Mouse (Mus musculus) hindbrain, embryonic 12.5 days (tissue): ENCODE results near the gene Gpr146. TPM values are rescaled to one million over a fixed set of nuclear protein-coding genes. Genes with fewer than 3 reads are reported as not detected.

Source experiments
- ATAC-seq: fragments of 200-750 bp; cut with Nextera tagmentation; 2 replicates; pipeline ENCODE4 v1.8.0; 2017; ENCODE audit warnings: moderate TSS enrichment; ENCODE audit not compliant: low FRiP score
- H3K27ac ChIP-seq: fragments of 300-500 bp; sonication (generic); 2 replicates; pipeline ENCODE4 v1.5.1; 2016; ENCODE audit warnings: mild to moderate bottlenecking
- H3K27me3 ChIP-seq: fragments of 300-500 bp; sonication (generic); 2 replicates; pipeline ENCODE4 v1.6.1; 2016; ENCODE audit warnings: mild to moderate bottlenecking
- H3K36me3 ChIP-seq: fragments of 300-500 bp; sonication (generic); 2 replicates; pipeline ENCODE4 v1.6.1; 2016; ENCODE audit warnings: mild to moderate bottlenecking
- H3K4me1 ChIP-seq: fragments of 300-500 bp; sonication (generic); 2 replicates; pipeline ENCODE4 v1.6.1; 2016
- H3K4me2 ChIP-seq: fragments of 300-500 bp; sonication (generic); replicated peaks from 2 replicates; pipeline ENCODE4 v1.6.1; 2016; ENCODE audit warnings: mild to moderate bottlenecking
- H3K4me3 ChIP-seq: fragments of 300-500 bp; sonication (generic); 2 replicates; pipeline ENCODE4 v1.5.1; 2016; ENCODE audit warnings: mild to moderate bottlenecking
- H3K9ac ChIP-seq: fragments of 300-500 bp; sonication (generic); 2 replicates; pipeline ENCODE4 v1.6.1; 2016; ENCODE audit warnings: mild to moderate bottlenecking, moderate library complexity
- H3K9me3 ChIP-seq: fragments of 300-500 bp; sonication (generic); replicated peaks from 2 replicates; pipeline ENCODE4 v1.6.1; 2016; ENCODE audit warnings: mild to moderate bottlenecking
- WGBS: fragments of 180-500 bp; shearing (Covaris S2); methylation state at CpG from one replicate; pipeline ENCODE4 v1.1.7; 2016; 5-methylcytosine and 5-hydroxymethylcytosine counted together
- polyA plus RNA-seq: library from polyadenylated mRNA; unstranded; fragments of >200 nt; fragmentation: Nextera tagmentation; extraction: Ambion mirVana; gene quantifications from 2 replicates; pipeline ENCODE4 v1.2.1, GENCODE M21; 2016

The Gpr146 gene
- polyA plus RNA-seq, 1 experiment from 2014 or later, result 2.4 TPM

GRCm38 (mm10) chr5:139427001-139427400, 49.5 kb downstream of the Gpr146 start:
- Histone ChIP-seq H3K27ac (no peak overlapping the region), H3K27me3 (no peaks in the 10 kb centered on the region), H3K4me1 (peaks cover 20% of the 10 kb centered on the region), H3K9ac (no peak overlapping the region), H3K36me3 (no peaks in the 10 kb centered on the region), H3K4me2 (no peak overlapping the region), H3K4me3 (no peak overlapping the region), H3K9me3 (no peaks in the 10 kb centered on the region)
- 89% methylated on average over 9 of the region's 9 CpGs for WGBS
- no peak for ATAC-seq

GRCm38 (mm10) chr5:139427989-139428388, 50.5 kb downstream of the Gpr146 start:
- Histone ChIP-seq H3K36me3 (no peaks in the 10 kb centered on the region), H3K27me3 (no peaks in the 10 kb centered on the region), H3K9ac (no peak overlapping the region), H3K4me2 (no peak overlapping the region), H3K27ac (no peak overlapping the region), H3K9me3 (no peaks in the 10 kb centered on the region), H3K4me3 (no peak overlapping the region), H3K4me1 (peaks cover 18% of the 10 kb centered on the region)
- no peak for ATAC-seq
- 88% methylated on average over 9 of the region's 9 CpGs for WGBS

- H3K4me3 ChIP-seq, result no peak overlapping the region
- no peaks in the 10 kb centered on the region for H3K9me3 ChIP-seq
- ATAC-seq, result 0 out of 2 replicates have a peak, but pooled peaks have one; percentile 25
- WGBS, result 51% methylated on average over 12 of the region's 12 CpGs
- H3K9ac ChIP-seq, result peak overlapping the region; percentile 19; the same call in 1 of the 2 replicates
- H3K27me3 ChIP-seq, result no peaks in the 10 kb centered on the region
- 0 out of 2 replicates have a peak overlapping the region, but pooled peaks have one; percentile 6 for H3K4me2 ChIP-seq
- H3K36me3 ChIP-seq, result no peaks in the 10 kb centered on the region
- H3K27ac ChIP-seq, result peak overlapping the region; percentile 44; the same call in 1 of the 2 replicates
- peaks cover 25% of the 10 kb centered on the region for H3K4me1 ChIP-seq
Observed at GRCm38 (mm10) chr5:139429818-139430341, 52.4 kb downstream of the Gpr146 start.

GRCm38 (mm10) chr5:139432333-139432732, 54.8 kb downstream of the Gpr146 start:
- ATAC-seq, result no peak
- Histone ChIP-seq H3K9me3 (no peaks in the 10 kb centered on the region), H3K27me3 (no peaks in the 10 kb centered on the region), H3K36me3 (no peaks in the 10 kb centered on the region), H3K4me3 (no peak overlapping the region), H3K9ac (no peak overlapping the region), H3K4me2 (no peak overlapping the region), H3K27ac (no peak overlapping the region), H3K4me1 (peaks cover 37% of the 10 kb centered on the region)
- 70% methylated on average over 6 of the region's 6 CpGs for WGBS

GRCm38 (mm10) chr5:139432747-139433508, 55.4 kb downstream of the Gpr146 start:
- H3K27ac ChIP-seq, result no peak overlapping the region
- peaks cover 37% of the 10 kb centered on the region for H3K4me1 ChIP-seq
- no peak for ATAC-seq
- no peaks in the 10 kb centered on the region for H3K36me3 ChIP-seq
- H3K4me2 ChIP-seq, result no peak overlapping the region
- H3K9me3 ChIP-seq, result no peaks in the 10 kb centered on the region
- H3K4me3 ChIP-seq, result no peak overlapping the region
- H3K27me3 ChIP-seq, result no peaks in the 10 kb centered on the region
- H3K9ac ChIP-seq, result no peak overlapping the region
- 64% methylated on average over 7 of the region's 7 CpGs for WGBS

GRCm38 (mm10) chr5:139433842-139434568, 56.5 kb downstream of the Gpr146 start:
- Histone ChIP-seq H3K4me2 (no peak overlapping the region), H3K27ac (no peak overlapping the region), H3K27me3 (no peaks in the 10 kb centered on the region), H3K4me3 (no peak overlapping the region), H3K9ac (no peak overlapping the region), H3K4me1 (peaks cover 40% of the 10 kb centered on the region), H3K9me3 (no peaks in the 10 kb centered on the region), H3K36me3 (no peaks in the 10 kb centered on the region)
- WGBS, result 79% methylated on average over 9 of the region's 9 CpGs
- ATAC-seq, result no peak

GRCm38 (mm10) chr5:139434940-139435339, 57.4 kb downstream of the Gpr146 start:
- Histone ChIP-seq H3K36me3 (no peaks in the 10 kb centered on the region), H3K4me1 (peaks cover 34% of the 10 kb centered on the region), H3K4me3 (no peak overlapping the region), H3K9ac (no peak overlapping the region), H3K4me2 (no peak overlapping the region), H3K27me3 (no peaks in the 10 kb centered on the region), H3K9me3 (no peaks in the 10 kb centered on the region), H3K27ac (peak overlapping the region; percentile 25; the same call in 1 of the 2 replicates)
- ATAC-seq, result peak; percentile 55
- WGBS, result 30% methylated on average over 8 of the region's 8 CpGs

GRCm38 (mm10) chr5:139437769-139438168, 60.3 kb downstream of the Gpr146 start:
- Histone ChIP-seq H3K9ac (no peak overlapping the region), H3K27me3 (no peaks in the 10 kb centered on the region), H3K4me2 (no peak overlapping the region), H3K36me3 (no peaks in the 10 kb centered on the region), H3K27ac (no peak overlapping the region), H3K4me3 (no peak overlapping the region), H3K4me1 (peaks cover 34% of the 10 kb centered on the region), H3K9me3 (no peaks in the 10 kb centered on the region)
- WGBS, result 91% methylated on average over 4 of the region's 4 CpGs
- ATAC-seq, result no peak

GRCm38 (mm10) chr5:139438440-139438839, 60.9 kb downstream of the Gpr146 start:
- peaks cover 39% of the 10 kb centered on the region for H3K4me1 ChIP-seq
- H3K27me3 ChIP-seq, result no peaks in the 10 kb centered on the region
- no peak for ATAC-seq
- no peak overlapping the region for H3K4me2 ChIP-seq
- H3K36me3 ChIP-seq, result no peaks in the 10 kb centered on the region
- no peaks in the 10 kb centered on the region for H3K9me3 ChIP-seq
- peak overlapping the region; percentile 14; the same call in 1 of the 2 replicates for H3K27ac ChIP-seq
- 65% methylated on average over 12 of the region's 12 CpGs for WGBS
- no peak overlapping the region for H3K9ac ChIP-seq
- H3K4me3 ChIP-seq, result no peak overlapping the region

- no peaks in the 10 kb centered on the region for H3K36me3 ChIP-seq
- no peak overlapping the region for H3K4me2 ChIP-seq
- no peak overlapping the region for H3K4me3 ChIP-seq
- H3K9ac ChIP-seq, result no peak overlapping the region
- H3K27ac ChIP-seq, result no peak overlapping the region
- H3K9me3 ChIP-seq, result no peaks in the 10 kb centered on the region
- WGBS, result 92% methylated on average over 5 of the region's 5 CpGs
- peaks cover 21% of the 10 kb centered on the region for H3K4me1 ChIP-seq
- no peaks in the 10 kb centered on the region for H3K27me3 ChIP-seq
- ATAC-seq, result no peak
Observed at GRCm38 (mm10) chr5:139440451-139440850, 63.0 kb downstream of the Gpr146 start.

GRCm38 (mm10) chr5:139440926-139441725, 63.6 kb downstream of the Gpr146 start:
- 91% methylated on average over 11 of the region's 11 CpGs for WGBS
- no peak for ATAC-seq
- no peak overlapping the region for H3K27ac ChIP-seq
- no peak overlapping the region for H3K9ac ChIP-seq
- no peaks in the 10 kb centered on the region for H3K27me3 ChIP-seq
- no peaks in the 10 kb centered on the region for H3K9me3 ChIP-seq
- no peak overlapping the region for H3K4me2 ChIP-seq
- H3K36me3 ChIP-seq, result no peaks in the 10 kb centered on the region
- no peak overlapping the region for H3K4me3 ChIP-seq
- peaks cover 14% of the 10 kb centered on the region for H3K4me1 ChIP-seq

GRCm38 (mm10) chr5:139441726-139442018, 64.2 kb downstream of the Gpr146 start:
- H3K4me1 ChIP-seq, result peaks cover 14% of the 10 kb centered on the region
- no peaks in the 10 kb centered on the region for H3K9me3 ChIP-seq
- H3K27ac ChIP-seq, result no peak overlapping the region
- no peaks in the 10 kb centered on the region for H3K36me3 ChIP-seq
- WGBS, result 96% methylated on average over 2 of the region's 2 CpGs
- no peaks in the 10 kb centered on the region for H3K27me3 ChIP-seq
- H3K9ac ChIP-seq, result no peak overlapping the region
- no peak for ATAC-seq
- H3K4me3 ChIP-seq, result no peak overlapping the region
- H3K4me2 ChIP-seq, result no peak overlapping the region
